Mouse (Mus musculus): ENCODE measurements around the gene Ppp1r13l. TPM values are rescaled to one million over a fixed set of nuclear protein-coding genes. Genes with fewer than 3 reads are reported as not detected.

The Ppp1r13l gene
- polyA plus RNA-seq, 1 experiment from 2014 or later: 7.8 TPM

- Histone ChIP-seq H3K9me3 (ENCODE audit: control insufficient read depth, low read length) (no peaks in the 10 kb centered on the region), H3K36me3 (ENCODE audit: control insufficient read depth, insufficient read depth, low read length) (peaks cover 66% of the 10 kb centered on the region), H3K27me3 (ENCODE audit: control insufficient read depth, insufficient read depth, low read length) (peaks cover 4% of the 10 kb centered on the region), H3K27ac (ENCODE audit: low read depth, low read length) (no peak overlapping the region), H3K4me3 (ENCODE audit: low read length) (no peak overlapping the region), H3K4me2 (replicated peaks; ENCODE audit: low read depth, low read length) (no peak overlapping the region), H3K4me1 (ENCODE audit: control insufficient read depth, insufficient read depth, low read length) (no peaks in the 10 kb centered on the region), H3K9ac (ENCODE audit: low read depth, low read length) (no peak overlapping the region)
- WGBS: 78% methylated on average over 6 of the region's 6 CpGs
- ATAC-seq (ENCODE audit: low FRiP score, low TSS enrichment): no peak
These were observed 66.8 kb downstream of the Ppp1r13l start for GRCm38 (mm10) chr7:19426349-19426748.

- Histone ChIP-seq H3K36me3 (ENCODE audit: control insufficient read depth, insufficient read depth, low read length) (peaks cover 71% of the 10 kb centered on the region), H3K9ac (ENCODE audit: low read depth, low read length) (no peak overlapping the region), H3K4me2 (replicated peaks; ENCODE audit: low read depth, low read length) (no peak overlapping the region), H3K27ac (ENCODE audit: low read depth, low read length) (no peak overlapping the region), H3K4me3 (ENCODE audit: low read length) (no peak overlapping the region), H3K27me3 (ENCODE audit: control insufficient read depth, insufficient read depth, low read length) (no peaks in the 10 kb centered on the region), H3K4me1 (ENCODE audit: control insufficient read depth, insufficient read depth, low read length) (no peaks in the 10 kb centered on the region), H3K9me3 (ENCODE audit: control insufficient read depth, low read length) (no peaks in the 10 kb centered on the region)
- 91% methylated on average over 6 of the region's 6 CpGs for WGBS
- no peak for ATAC-seq (ENCODE audit: low FRiP score, low TSS enrichment)
These were observed 67.3 kb downstream of the Ppp1r13l start for GRCm38 (mm10) chr7:19426888-19427287.

MicroRNA genes within 50 kb of the gene (microRNA counts, 519-probe panel; counts per million panel counts)
- microRNA mmu-miR-343: not detected

Small RNA genes lying within 50 kb of the gene (microRNA-seq; reads per million reads assigned to microRNA genes)
- not detected for gene Mir343

Other genes starting within 250 kb of the Ppp1r13l start
- 2.3 and 4.5 TPM in 2 replicates for gene Gm4969, start 241.4 kb upstream of the Ppp1r13l start, polyA plus RNA-seq (2014; fragmentation: Nextera tagmentation; extraction: Ambion mirVana)
- 5.7 and 10.0 TPM in 2 replicates for gene Fbxo46, start 239.9 kb upstream of the Ppp1r13l start, polyA plus RNA-seq (2014; fragmentation: Nextera tagmentation; extraction: Ambion mirVana)
- 8.9 and 12.8 TPM in 2 replicates for gene Qpctl, start 210.5 kb upstream of the Ppp1r13l start, polyA plus RNA-seq (2014; fragmentation: Nextera tagmentation; extraction: Ambion mirVana)
- 155 and 205 TPM in 2 replicates for gene Snrpd2, start 210.0 kb upstream of the Ppp1r13l start, polyA plus RNA-seq (2014; fragmentation: Nextera tagmentation; extraction: Ambion mirVana)
- 0.31 and 0.45 TPM in 2 replicates for gene Gipr, start 193.6 kb upstream of the Ppp1r13l start, polyA plus RNA-seq (2014; fragmentation: Nextera tagmentation; extraction: Ambion mirVana)
- gene Eml2, start 183.3 kb upstream of the Ppp1r13l start, polyA plus RNA-seq (2014; fragmentation: Nextera tagmentation; extraction: Ambion mirVana): 2.8 and 5.7 TPM in 2 replicates
- 2.4 and 3.4 TPM in 2 replicates for gene Gpr4, start 147.2 kb upstream of the Ppp1r13l start, polyA plus RNA-seq (2014; fragmentation: Nextera tagmentation; extraction: Ambion mirVana)
- gene Opa3, start 131.4 kb upstream of the Ppp1r13l start, polyA plus RNA-seq (2014; fragmentation: Nextera tagmentation; extraction: Ambion mirVana): 33.3 and 44.6 TPM in 2 replicates
- 54.2 and 56.5 TPM in 2 replicates for gene Vasp, start 87.9 kb upstream of the Ppp1r13l start, polyA plus RNA-seq (2014; fragmentation: Nextera tagmentation; extraction: Ambion mirVana)
- not detected in 2 replicates for gene Ppm1n, start 79.7 kb upstream of the Ppp1r13l start, polyA plus RNA-seq (2014; fragmentation: Nextera tagmentation; extraction: Ambion mirVana)
- 5.4 and 5.7 TPM in 2 replicates for gene Rtn2, start 77.1 kb upstream of the Ppp1r13l start, polyA plus RNA-seq (2014; fragmentation: Nextera tagmentation; extraction: Ambion mirVana)
- gene Fosb, start 49.7 kb upstream of the Ppp1r13l start, polyA plus RNA-seq (2014; fragmentation: Nextera tagmentation; extraction: Ambion mirVana): 0.14 and 0.20 TPM in 2 replicates
- 95.2 and 102 TPM in 2 replicates for gene Ercc1, start 15.0 kb upstream of the Ppp1r13l start, polyA plus RNA-seq (2014; fragmentation: Nextera tagmentation; extraction: Ambion mirVana)
- 21.9 and 26.8 TPM in 2 replicates for gene Cd3eap, start 266 bp upstream of the Ppp1r13l start, polyA plus RNA-seq (2014; fragmentation: Nextera tagmentation; extraction: Ambion mirVana)
- gene Ercc2, start 22.3 kb downstream of the Ppp1r13l start, polyA plus RNA-seq (2014; fragmentation: Nextera tagmentation; extraction: Ambion mirVana): 11.9 and 12.6 TPM in 2 replicates
- gene Klc3, start 44.4 kb downstream of the Ppp1r13l start, polyA plus RNA-seq (2014; fragmentation: Nextera tagmentation; extraction: Ambion mirVana): 5.7 and 6.7 TPM in 2 replicates
- 0.20 and 0.69 TPM in 2 replicates for gene Ckm, start 45.0 kb downstream of the Ppp1r13l start, polyA plus RNA-seq (2014; fragmentation: Nextera tagmentation; extraction: Ambion mirVana)
- gene Mark4, start 99.1 kb downstream of the Ppp1r13l start, polyA plus RNA-seq (2014; fragmentation: Nextera tagmentation; extraction: Ambion mirVana): 10.4 and 12.1 TPM in 2 replicates
- 3.5 and 3.7 TPM in 2 replicates for gene Exoc3l2, start 103.6 kb downstream of the Ppp1r13l start, polyA plus RNA-seq (2014; fragmentation: Nextera tagmentation; extraction: Ambion mirVana)
- 1.4 and 2.4 TPM in 2 replicates for gene Bloc1s3, start 148.6 kb downstream of the Ppp1r13l start, polyA plus RNA-seq (2014; fragmentation: Nextera tagmentation; extraction: Ambion mirVana)
- 63.7 and 70.2 TPM in 2 replicates for gene Trappc6a, start 148.6 kb downstream of the Ppp1r13l start, polyA plus RNA-seq (2014; fragmentation: Nextera tagmentation; extraction: Ambion mirVana)
- gene Nkpd1, start 158.1 kb downstream of the Ppp1r13l start, polyA plus RNA-seq (2014; fragmentation: Nextera tagmentation; extraction: Ambion mirVana): 0.13 and 0.27 TPM in 2 replicates
- gene Ppp1r37, start 203.3 kb downstream of the Ppp1r13l start, polyA plus RNA-seq (2014; fragmentation: Nextera tagmentation; extraction: Ambion mirVana): 6.5 and 23.0 TPM in 2 replicates
- 0.33 and 0.68 TPM in 2 replicates for gene Zfp296, start 217.5 kb downstream of the Ppp1r13l start, polyA plus RNA-seq (2014; fragmentation: Nextera tagmentation; extraction: Ambion mirVana)
- 168 and 179 TPM in 2 replicates for gene Gemin7, start 217.8 kb downstream of the Ppp1r13l start, polyA plus RNA-seq (2014; fragmentation: Nextera tagmentation; extraction: Ambion mirVana)
- 44.3 and 48.4 TPM in 2 replicates for gene Clasrp, start 244.7 kb downstream of the Ppp1r13l start, polyA plus RNA-seq (2014; fragmentation: Nextera tagmentation; extraction: Ambion mirVana)

All from kidney, embryonic 14.5 days (tissue).